Mouse (Mus musculus) embryonic fibroblast, embryonic 13.5 days (primary cell): Measurements from ENCODE around the gene Itpk1.

Source experiments
- CTCF ChIP-seq: IDR thresholded peaks from 2 replicates; pipeline ENCODE4 v1.5.1; 2011; ENCODE audit warnings: mild to moderate bottlenecking, control low read depth, low read length, moderate library complexity, borderline replicate concordance; ENCODE audit not compliant: insufficient read depth
- POLR2A ChIP-seq: IDR thresholded peaks from 2 replicates; pipeline ENCODE4 v1.6.1; 2011; ENCODE audit warnings: low read depth, mild to moderate bottlenecking, control low read depth, low read length, moderate library complexity

DNA sequence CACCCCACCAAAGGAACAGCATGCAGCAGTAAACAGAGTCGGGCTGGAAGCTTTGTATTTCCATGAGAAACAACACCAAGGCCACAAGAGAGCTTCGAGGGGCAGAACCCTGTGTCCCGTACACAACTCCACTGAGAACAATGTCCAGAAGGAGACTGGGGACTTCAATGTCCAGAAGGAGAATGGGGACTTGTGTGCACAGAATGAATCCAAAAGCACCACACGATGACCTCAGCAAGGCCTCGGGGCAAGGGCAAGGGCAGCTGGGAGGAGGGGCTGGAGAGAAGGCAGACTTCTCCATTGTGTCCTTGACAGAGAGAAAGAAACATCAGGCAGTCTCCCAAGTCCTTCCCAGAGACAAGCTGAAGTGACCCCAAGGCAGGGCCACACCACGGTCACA, 25.9 kb downstream of the Itpk1 start:
- TF ChIP-seq POLR2A: no peak
- no peak for TF ChIP-seq CTCF
